In the genomic region with DNA sequence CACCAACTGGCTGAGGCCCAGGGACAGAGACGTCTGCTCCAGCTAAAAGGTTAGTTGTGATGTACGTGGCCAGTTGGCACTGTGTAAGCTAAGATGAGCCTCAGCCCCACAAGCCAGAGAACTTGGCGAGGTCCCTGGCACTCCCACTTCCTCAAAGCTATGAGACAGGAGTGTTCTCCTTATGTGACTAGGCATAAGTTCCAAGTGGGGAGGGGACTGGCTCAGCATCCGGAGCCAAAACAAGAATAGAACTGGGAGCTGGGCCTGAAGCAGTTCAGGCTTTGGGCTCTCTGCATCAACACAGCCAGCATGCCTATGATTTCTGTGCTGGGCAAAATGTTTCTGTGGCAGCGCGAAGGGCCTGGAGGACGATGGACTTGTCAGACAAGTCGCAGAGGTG, we compare ENCODE assay signal across 8 mouse cellular contexts. TPM values are rescaled to one million over a fixed set of nuclear protein-coding genes. Genes with fewer than 3 reads are reported as not detected.
A peak's percentile ranks its signal among the peaks of the same experiment; 100 is the strongest.
DNase-seq lines count a peak whose midpoint lies in the region; ATAC-seq lines count a peak whose summit lies in the region.

No protein-coding gene starts in this region.

- no peak overlapping the region for H3K9ac ChIP-seq in liver, embryonic 13.5 days
- no peak overlapping the region for H3K9ac ChIP-seq in liver, embryonic 11.5 days (ENCODE audit: low read depth, low read length)
- H3K9ac ChIP-seq in heart, embryonic 15.5 days, result no peak overlapping the region
- no peak overlapping the region for H3K9ac ChIP-seq in neural tube, embryonic 15.5 days (replicated peaks)

- 63% methylated on average over 8 of the region's 8 CpGs for WGBS in liver, embryonic 13.5 days (ENCODE audit: insufficient replicate concordance)
- 73% methylated on average over 8 of the region's 8 CpGs for WGBS in liver, embryonic 11.5 days
- WGBS in heart, embryonic 15.5 days, result 55% methylated on average over 8 of the region's 8 CpGs
- 70% methylated on average over 8 of the region's 8 CpGs for WGBS in neural tube, embryonic 15.5 days

- H3K4me3 ChIP-seq in liver, embryonic 13.5 days (replicated peaks), result no peak overlapping the region
- H3K4me3 ChIP-seq in liver, embryonic 11.5 days (ENCODE audit: low read depth, low read length), result no peak overlapping the region
- H3K4me3 ChIP-seq in heart, embryonic 15.5 days, result peak overlapping the region; percentile 42
- H3K4me3 ChIP-seq in neural tube, embryonic 15.5 days (replicated peaks), result peak overlapping the region; percentile 46; the same call in 1 of the 2 replicates

- peaks cover 59% of the 10 kb centered on the region for H3K27me3 ChIP-seq in liver, embryonic 13.5 days
- H3K27me3 ChIP-seq in liver, embryonic 11.5 days (replicated peaks; ENCODE audit: control insufficient read depth, insufficient read depth, low read length), result peaks cover 19% of the 10 kb centered on the region
- H3K27me3 ChIP-seq in heart, embryonic 15.5 days, result 0 out of 2 replicates have a peak, but pooled peaks cover 7% of the 10 kb centered on the region
- no peaks in the 10 kb centered on the region for H3K27me3 ChIP-seq in neural tube, embryonic 15.5 days (replicated peaks)

- no peak for DNase-seq in liver, embryonic 13.5 days
- DNase-seq in liver, embryonic 11.5 days (ENCODE audit: low spot score), result no peak
- DNase-seq in left cerebral cortex, postnatal 10 days (ENCODE audit: extremely low spot score in 1 of 2, low spot score in 2 of 2), result peak; percentile 73 to 85
- DNase-seq in spleen, postnatal 4 days (ENCODE audit: low spot score in 2 of 2), result no peak
- no peak for DNase-seq in adrenal gland, postnatal 25 days

- peaks cover 28% of the 10 kb centered on the region for H3K36me3 ChIP-seq in liver, embryonic 13.5 days
- peaks cover 20% of the 10 kb centered on the region for H3K36me3 ChIP-seq in liver, embryonic 11.5 days (ENCODE audit: control insufficient read depth, insufficient read depth, low read length)
- H3K36me3 ChIP-seq in heart, embryonic 15.5 days, result peaks cover 27% of the 10 kb centered on the region
- H3K36me3 ChIP-seq in neural tube, embryonic 15.5 days, result peaks cover 37% of the 10 kb centered on the region

- intact Hi-C loops in left cerebral cortex, postnatal 10 days (cut with DNase I), result no loop called here

- no peak overlapping the region for H3K27ac ChIP-seq in liver, embryonic 13.5 days
- no peak overlapping the region for H3K27ac ChIP-seq in liver, embryonic 11.5 days (ENCODE audit: low read depth, low read length)
- H3K27ac ChIP-seq in heart, embryonic 15.5 days, result peak overlapping the region; percentile 65
- peak overlapping the region; percentile 79 for H3K27ac ChIP-seq in neural tube, embryonic 15.5 days (replicated peaks)

- 0 out of 2 replicates have a peak overlapping the region, but pooled peaks have one; percentile 63 for H3K4me2 ChIP-seq in liver, embryonic 13.5 days
- H3K4me2 ChIP-seq in liver, embryonic 11.5 days, result no peak overlapping the region
- H3K4me2 ChIP-seq in heart, embryonic 15.5 days, result peak overlapping the region; percentile 64
- peak overlapping the region; percentile 80 for H3K4me2 ChIP-seq in neural tube, embryonic 15.5 days

- ATAC-seq in liver, embryonic 13.5 days (ENCODE audit: low read depth), result no peak
- no peak for ATAC-seq in liver, embryonic 11.5 days (replicated peaks; ENCODE audit: low FRiP score)
- ATAC-seq in common myeloid progenitor, adult 5-6 weeks (replicated peaks; ENCODE audit: low read depth, poor library complexity, severe bottlenecking), result peak; percentile 42
- 0 out of 2 replicates have a peak, but pooled peaks have one; percentile 5 for ATAC-seq in heart, embryonic 15.5 days (replicated peaks; ENCODE audit: insufficient number of reproducible peaks, insufficient read depth, low FRiP score, low read depth)
- ATAC-seq in neural tube, embryonic 15.5 days (ENCODE audit: low FRiP score), result no peak

- H3K4me1 ChIP-seq in liver, embryonic 13.5 days (replicated peaks), result peaks cover 58% of the 10 kb centered on the region
- H3K4me1 ChIP-seq in liver, embryonic 11.5 days (replicated peaks; ENCODE audit: control insufficient read depth, insufficient read depth, low read length), result peaks cover 28% of the 10 kb centered on the region
- peaks cover 41% of the 10 kb centered on the region for H3K4me1 ChIP-seq in heart, embryonic 15.5 days (replicated peaks)
- peaks cover 48% of the 10 kb centered on the region for H3K4me1 ChIP-seq in neural tube, embryonic 15.5 days

- H3K9me3 ChIP-seq in liver, embryonic 13.5 days (replicated peaks), result no peaks in the 10 kb centered on the region
- no peaks in the 10 kb centered on the region for H3K9me3 ChIP-seq in liver, embryonic 11.5 days (ENCODE audit: control insufficient read depth, low read length)
- no peaks in the 10 kb centered on the region for H3K9me3 ChIP-seq in heart, embryonic 15.5 days (replicated peaks)
- no peaks in the 10 kb centered on the region for H3K9me3 ChIP-seq in neural tube, embryonic 15.5 days (replicated peaks)

RNA-seq across cellular contexts. Expression of a gene that starts 1.7 kb away (rescaled TPM):
- 1.0 TPM in 2 replicates for polyA plus RNA-seq in liver, embryonic 13.5 days (2015; fragmentation: Nextera tagmentation; extraction: Ambion mirVana)
- polyA plus RNA-seq in liver, embryonic 11.5 days (2014; fragmentation: Nextera tagmentation; extraction: Ambion mirVana), result 2.1 TPM in 2 replicates
- not detected in 2 replicates for total RNA-seq in common myeloid progenitor, adult 5-6 weeks (2017)
- 7.1 and 9.0 TPM in 2 replicates for polyA plus RNA-seq in heart, embryonic 15.5 days (2015; fragmentation: Nextera tagmentation; extraction: Ambion mirVana)
- total RNA-seq in left cerebral cortex, postnatal 10 days (2021), result 100 to 1,000 TPM; 264 to 267 TPM
- polyA plus RNA-seq in neural tube, embryonic 15.5 days (2015; fragmentation: Nextera tagmentation; extraction: Ambion mirVana), result 42.2 and 48.6 TPM in 2 replicates
- 14.8 and 17.6 TPM in 2 replicates for total RNA-seq in adrenal gland, postnatal 25 days (2021)

RNA-seq across cellular contexts. Expression of a gene that starts 22.7 kb away (rescaled TPM):
- polyA plus RNA-seq in liver, embryonic 13.5 days (2015; fragmentation: Nextera tagmentation; extraction: Ambion mirVana), result 59.1 and 64.7 TPM in 2 replicates
- polyA plus RNA-seq in liver, embryonic 11.5 days (2014; fragmentation: Nextera tagmentation; extraction: Ambion mirVana), result 124 and 127 TPM in 2 replicates
- total RNA-seq in common myeloid progenitor, adult 5-6 weeks (2017), result 78.5 and 115 TPM in 2 replicates
- polyA plus RNA-seq in heart, embryonic 15.5 days (2015; fragmentation: Nextera tagmentation; extraction: Ambion mirVana), result 41.0 and 54.5 TPM in 2 replicates
- total RNA-seq in left cerebral cortex, postnatal 10 days (2021), result 10 to 100 TPM; 26.3 to 28.3 TPM
- 90.9 and 95.4 TPM in 2 replicates for polyA plus RNA-seq in neural tube, embryonic 15.5 days (2015; fragmentation: Nextera tagmentation; extraction: Ambion mirVana)
- 49.8 and 56.3 TPM in 2 replicates for total RNA-seq in adrenal gland, postnatal 25 days (2021)

RNA-seq across cellular contexts. Expression of a gene that starts 22.8 kb away (rescaled TPM):
- 7.4 and 7.6 TPM in 2 replicates for polyA plus RNA-seq in liver, embryonic 13.5 days (2015; fragmentation: Nextera tagmentation; extraction: Ambion mirVana)
- polyA plus RNA-seq in liver, embryonic 11.5 days (2014; fragmentation: Nextera tagmentation; extraction: Ambion mirVana), result 14.4 and 15.3 TPM in 2 replicates
- total RNA-seq in common myeloid progenitor, adult 5-6 weeks (2017), result 1.9 and 7.3 TPM in 2 replicates
- polyA plus RNA-seq in heart, embryonic 15.5 days (2015; fragmentation: Nextera tagmentation; extraction: Ambion mirVana), result 3.8 and 6.5 TPM in 2 replicates
- 10 to 100 TPM; 50.9 to 51.1 TPM for total RNA-seq in left cerebral cortex, postnatal 10 days (2021)
- 27.4 and 34.6 TPM in 2 replicates for polyA plus RNA-seq in neural tube, embryonic 15.5 days (2015; fragmentation: Nextera tagmentation; extraction: Ambion mirVana)
- 45.9 and 74.4 TPM in 2 replicates for total RNA-seq in adrenal gland, postnatal 25 days (2021)

RNA-seq across cellular contexts. Expression of a gene that starts 26.7 kb away (rescaled TPM):
- polyA plus RNA-seq in liver, embryonic 13.5 days (2015; fragmentation: Nextera tagmentation; extraction: Ambion mirVana), result 99.1 and 114 TPM in 2 replicates
- 185 and 196 TPM in 2 replicates for polyA plus RNA-seq in liver, embryonic 11.5 days (2014; fragmentation: Nextera tagmentation; extraction: Ambion mirVana)
- 305 and 334 TPM in 2 replicates for total RNA-seq in common myeloid progenitor, adult 5-6 weeks (2017)
- polyA plus RNA-seq in heart, embryonic 15.5 days (2015; fragmentation: Nextera tagmentation; extraction: Ambion mirVana), result 95.3 and 129 TPM in 2 replicates
- 100 to 1,000 TPM; 361 to 366 TPM for total RNA-seq in left cerebral cortex, postnatal 10 days (2021)
- 130 and 142 TPM in 2 replicates for polyA plus RNA-seq in neural tube, embryonic 15.5 days (2015; fragmentation: Nextera tagmentation; extraction: Ambion mirVana)
- 337 and 368 TPM in 2 replicates for total RNA-seq in adrenal gland, postnatal 25 days (2021)

RNA-seq across cellular contexts. Expression of a gene that starts 38.1 kb away (rescaled TPM):
- 0.31 and 0.38 TPM in 2 replicates for polyA plus RNA-seq in liver, embryonic 13.5 days (2015; fragmentation: Nextera tagmentation; extraction: Ambion mirVana)
- polyA plus RNA-seq in liver, embryonic 11.5 days (2014; fragmentation: Nextera tagmentation; extraction: Ambion mirVana), result 0.77 and 0.93 TPM in 2 replicates
- total RNA-seq in common myeloid progenitor, adult 5-6 weeks (2017), result not detected in 2 replicates
- polyA plus RNA-seq in heart, embryonic 15.5 days (2015; fragmentation: Nextera tagmentation; extraction: Ambion mirVana), result 1.1 and 2.2 TPM in 2 replicates
- total RNA-seq in left cerebral cortex, postnatal 10 days (2021), result 10 to 100 TPM; 18.4 to 21.8 TPM
- polyA plus RNA-seq in neural tube, embryonic 15.5 days (2015; fragmentation: Nextera tagmentation; extraction: Ambion mirVana), result 6.3 and 7.5 TPM in 2 replicates
- total RNA-seq in adrenal gland, postnatal 25 days (2021), result 8.1 and 13.5 TPM in 2 replicates

Comparison
In these comparisons a context has a peak if more than half of its experiments do, and no peak if none do; other contexts are left out.
1. ATAC-seq: peak in common myeloid progenitor, adult 5-6 weeks (single experiment) and heart, embryonic 15.5 days (single experiment); none in liver, embryonic 13.5 days (single experiment), liver, embryonic 11.5 days (single experiment) and neural tube, embryonic 15.5 days (single experiment).
2. DNase-seq: peak in left cerebral cortex, postnatal 10 days (2 of 2); none in liver, embryonic 13.5 days (single experiment), liver, embryonic 11.5 days (single experiment), spleen, postnatal 4 days (0 of 2) and adrenal gland, postnatal 25 days (single experiment).
3. H3K27ac ChIP-seq: peak in heart, embryonic 15.5 days (single experiment) and neural tube, embryonic 15.5 days (single experiment); none in liver, embryonic 13.5 days (single experiment) and liver, embryonic 11.5 days (single experiment).
4. H3K4me3 ChIP-seq: peak in heart, embryonic 15.5 days (single experiment) and neural tube, embryonic 15.5 days (single experiment); none in liver, embryonic 13.5 days (single experiment) and liver, embryonic 11.5 days (single experiment).